Mouse (Mus musculus) kidney, embryonic 16.5 days (tissue): ENCODE results near the gene Poc1a. TPM values are rescaled to one million over a fixed set of nuclear protein-coding genes. Genes with fewer than 3 reads are reported as not detected.

Source experiments
- ATAC-seq: fragments of 200-750 bp; cut with Nextera tagmentation; 2 replicates; pipeline ENCODE4 v1.8.0; 2017; ENCODE audit warnings: moderate TSS enrichment; ENCODE audit not compliant: low FRiP score, low TSS enrichment
- H3K27ac ChIP-seq: fragments of 300-500 bp; sonication (generic); 2 replicates; pipeline ENCODE4 v1.5.1; 2014; ENCODE audit warnings: low read length
- H3K27me3 ChIP-seq: fragments of 300-500 bp; sonication (generic); 2 replicates; pipeline ENCODE4 v1.6.1; 2014; ENCODE audit warnings: low read length, control low read depth, mixed read lengths; ENCODE audit not compliant: insufficient read depth
- H3K36me3 ChIP-seq: fragments of 300-500 bp; sonication (generic); 2 replicates; pipeline ENCODE4 v1.6.1; 2014; ENCODE audit warnings: low read length, control low read depth, mixed read lengths; ENCODE audit not compliant: insufficient read depth
- H3K4me1 ChIP-seq: fragments of 300-500 bp; sonication (generic); 2 replicates; pipeline ENCODE4 v1.6.1; 2014; ENCODE audit warnings: low read length, control low read depth, mixed read lengths; ENCODE audit not compliant: insufficient read depth
- H3K4me2 ChIP-seq: fragments of 300-500 bp; sonication (generic); replicated peaks from 2 replicates; pipeline ENCODE4 v1.6.1; 2014; ENCODE audit warnings: low read depth, low read length
- H3K4me3 ChIP-seq: fragments of 300-500 bp; sonication (generic); 2 replicates; pipeline ENCODE4 v1.5.1; 2014; ENCODE audit warnings: mild to moderate bottlenecking, low read length
- H3K9ac ChIP-seq: fragments of 300-500 bp; sonication (generic); replicated peaks from 2 replicates; pipeline ENCODE4 v1.6.1; 2014; ENCODE audit warnings: low read length
- H3K9me3 ChIP-seq: fragments of 300-500 bp; sonication (generic); 2 replicates; pipeline ENCODE4 v1.6.1; 2016; ENCODE audit warnings: low read length, control low read depth
- WGBS: fragments of 180-500 bp; shearing (Covaris S2); extraction: QIAGEN DNeasy Blood & Tissue Kit; methylation state at CpG from one replicate; pipeline ENCODE4 v1.1.7; 2014; 5-methylcytosine and 5-hydroxymethylcytosine counted together
- polyA plus RNA-seq: library from polyadenylated mRNA; unstranded; fragments of >200 nt; fragmentation: Nextera tagmentation; extraction: Ambion mirVana; gene quantifications from 2 replicates; pipeline ENCODE4 v1.2.1, GENCODE M21; 2015

Poc1a gene
- 28.4 and 29.2 TPM in 2 replicates for polyA plus RNA-seq

DNA sequence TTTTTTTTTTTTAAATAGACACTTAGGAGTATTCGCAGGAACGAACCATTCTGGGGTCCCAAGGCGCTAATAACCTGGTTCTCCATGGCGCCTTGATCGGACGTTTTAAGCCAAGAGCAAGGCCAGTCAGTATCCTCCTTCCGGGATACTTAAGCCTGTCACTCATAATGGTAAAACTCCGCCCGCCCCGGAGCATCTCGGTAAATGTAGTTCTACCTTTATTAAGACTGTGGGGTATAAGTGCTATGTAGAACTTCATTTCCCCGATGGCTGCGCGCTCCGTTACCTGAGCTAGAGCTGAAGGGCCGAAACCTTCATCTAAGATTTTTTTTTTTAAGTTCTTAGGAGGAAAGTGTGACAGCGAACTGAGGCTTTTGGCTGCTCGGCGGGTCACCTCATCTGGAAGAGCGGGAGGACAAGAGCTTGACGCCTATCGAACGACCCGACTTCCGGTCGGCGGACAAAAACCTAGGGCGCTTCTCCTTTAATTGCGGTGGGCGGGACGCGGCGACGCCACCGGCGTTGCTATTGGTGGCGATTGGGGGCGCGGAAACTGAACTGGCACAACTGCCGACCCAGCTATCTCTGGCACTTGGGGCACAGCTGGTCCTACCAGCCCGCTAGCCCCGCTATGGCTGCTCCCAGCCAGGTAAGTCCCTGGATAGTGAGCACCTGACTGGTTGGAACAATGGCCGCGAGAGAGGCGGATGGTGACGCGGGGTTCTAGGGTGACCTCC lies at the start of gene Poc1a:
Gene Poc1a (plus strand): TSS at position 254 of the 737 bp plus-strand sequence.
- Histone ChIP-seq H3K36me3 (peaks cover 7% of the 10 kb centered on the region; the same call in 1 of the 2 replicates), H3K4me2 (peak within 1 kb of the TSS; percentile 68), H3K27ac (peak within 1 kb of the TSS; percentile 85), H3K27me3 (no peaks in the 10 kb centered on the region), H3K9me3 (no peaks in the 10 kb centered on the region), H3K4me3 (peak within 1 kb of the TSS; percentile 76), H3K9ac (peak within 1 kb of the TSS; percentile 58), H3K4me1 (peaks cover 14% of the 10 kb centered on the region)
- WGBS = under 1% methylated on average over 47 of the region's 47 CpGs
- peak; percentile 97 for ATAC-seq

DNA sequence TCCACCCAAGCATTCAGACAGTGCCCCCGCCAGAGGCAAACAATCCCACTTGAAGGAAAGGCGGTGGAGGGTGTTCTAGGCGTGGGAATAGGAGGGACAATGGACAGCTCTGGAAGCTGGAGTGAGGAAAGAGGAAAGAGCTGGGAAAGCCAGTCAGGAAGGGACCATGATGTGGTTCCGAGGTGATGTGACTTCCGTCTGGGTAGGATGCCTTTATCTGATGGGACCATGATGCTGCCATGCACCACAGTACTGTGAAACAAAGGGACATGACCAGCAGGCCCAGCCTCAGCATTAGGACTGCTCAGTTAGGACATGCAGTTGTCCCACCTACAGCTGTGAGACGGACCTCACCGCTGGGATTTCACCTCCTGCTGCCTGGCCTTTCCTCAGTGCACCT lies 49.6 kb upstream of the Poc1a start:
- 78% methylated on average over 7 of the region's 7 CpGs for WGBS
- no peak for ATAC-seq
- no peak overlapping the region for H3K27ac ChIP-seq

DNA sequence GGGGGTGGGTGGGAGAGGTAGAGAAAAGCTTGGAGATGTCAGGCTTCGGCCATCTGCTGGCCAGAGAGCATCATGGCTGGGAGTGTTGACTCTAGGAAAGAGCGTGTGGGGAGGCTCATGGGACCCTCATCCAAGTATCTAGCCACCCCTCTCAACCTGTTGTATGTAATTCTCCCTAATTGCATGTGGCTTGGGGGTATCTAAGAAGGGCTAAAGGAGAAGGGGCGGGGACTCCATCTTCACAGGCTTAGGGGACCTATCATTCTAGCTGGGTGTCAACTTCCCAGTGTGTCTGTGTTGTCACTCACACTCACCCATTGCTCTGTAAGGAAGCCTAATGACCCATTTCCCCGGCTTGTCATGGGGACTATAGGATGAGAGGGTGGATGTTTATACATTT lies 49.0 kb upstream of the Poc1a start:
- no peak for ATAC-seq
- Histone ChIP-seq H3K27me3 (no peaks in the 10 kb centered on the region), H3K4me3 (no peak overlapping the region), H3K9ac (no peak overlapping the region), H3K36me3 (peaks cover 35% of the 10 kb centered on the region), H3K9me3 (no peaks in the 10 kb centered on the region), H3K4me1 (0 out of 2 replicates have a peak, but pooled peaks cover 7% of the 10 kb centered on the region), H3K4me2 (no peak overlapping the region), H3K27ac (no peak overlapping the region)
- 74% methylated on average over 4 of the region's 4 CpGs for WGBS

More for the DNA sequence above, 49.6 kb upstream of the Poc1a start:
- H3K36me3 ChIP-seq = peaks cover 29% of the 10 kb centered on the region
- H3K4me2 ChIP-seq = no peak overlapping the region
- H3K4me1 ChIP-seq = peaks cover 11% of the 10 kb centered on the region; the same call in 1 of the 2 replicates
- no peaks in the 10 kb centered on the region for H3K9me3 ChIP-seq
- H3K9ac ChIP-seq = no peak overlapping the region
- H3K27me3 ChIP-seq = no peaks in the 10 kb centered on the region
- no peak overlapping the region for H3K4me3 ChIP-seq

DNA sequence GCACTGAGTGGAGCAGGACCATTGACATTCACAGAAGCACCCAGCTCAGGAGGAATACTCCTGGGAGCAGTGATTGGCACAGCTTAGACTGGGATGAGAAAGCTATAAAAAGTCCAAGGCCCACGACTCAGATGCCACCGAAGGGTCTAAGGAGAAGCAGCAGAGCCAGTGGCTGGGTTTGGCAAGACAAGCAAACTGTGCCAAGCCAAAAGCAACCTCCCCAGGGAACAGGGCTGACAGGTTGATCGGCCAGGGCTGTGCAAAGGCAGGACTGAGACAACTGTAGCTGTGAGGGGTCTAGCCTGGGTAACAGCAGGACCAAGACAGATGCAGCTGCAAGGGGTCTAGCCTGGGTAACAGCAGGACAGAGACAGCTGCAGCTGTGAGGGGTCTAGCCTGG lies 47.9 kb upstream of the Poc1a start:
- H3K27me3 ChIP-seq = no peaks in the 10 kb centered on the region
- ATAC-seq = no peak
- no peak overlapping the region for H3K4me2 ChIP-seq
- no peak overlapping the region for H3K9ac ChIP-seq
- H3K9me3 ChIP-seq = no peaks in the 10 kb centered on the region
- peaks cover 43% of the 10 kb centered on the region for H3K36me3 ChIP-seq
- H3K4me3 ChIP-seq = no peak overlapping the region
- H3K4me1 ChIP-seq = 0 out of 2 replicates have a peak, but pooled peaks cover 7% of the 10 kb centered on the region
- 93% methylated on average over 3 of the region's 3 CpGs for WGBS
- H3K27ac ChIP-seq = no peak overlapping the region

DNA sequence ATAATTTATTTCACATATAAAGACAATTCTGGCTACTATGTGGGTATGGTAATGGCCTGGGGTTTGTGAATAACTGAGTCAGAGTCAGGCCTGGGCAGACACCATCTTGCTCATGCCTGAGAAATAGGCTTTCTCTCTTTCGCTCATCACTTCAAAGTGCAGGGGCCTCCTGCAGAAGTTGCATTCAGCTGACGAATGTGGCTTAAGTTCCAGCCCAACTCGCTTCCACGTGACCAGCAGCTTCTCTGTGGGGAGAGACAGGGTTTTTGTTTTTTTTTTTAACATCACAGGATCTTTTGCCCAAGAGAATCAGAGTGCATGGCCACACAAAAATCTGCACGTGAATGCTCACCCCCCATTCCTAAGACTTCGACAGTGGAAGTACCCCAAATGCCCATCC lies 46.9 kb upstream of the Poc1a start:
- H3K4me3 ChIP-seq = no peak overlapping the region
- H3K27ac ChIP-seq = no peak overlapping the region
- 0 out of 2 replicates have a peak, but pooled peaks cover 7% of the 10 kb centered on the region for H3K4me1 ChIP-seq
- H3K27me3 ChIP-seq = no peaks in the 10 kb centered on the region
- H3K36me3 ChIP-seq = peaks cover 53% of the 10 kb centered on the region
- no peak overlapping the region for H3K4me2 ChIP-seq
- 70% methylated on average over 6 of the region's 6 CpGs for WGBS
- no peaks in the 10 kb centered on the region for H3K9me3 ChIP-seq
- ATAC-seq = no peak
- H3K9ac ChIP-seq = no peak overlapping the region

DNA sequence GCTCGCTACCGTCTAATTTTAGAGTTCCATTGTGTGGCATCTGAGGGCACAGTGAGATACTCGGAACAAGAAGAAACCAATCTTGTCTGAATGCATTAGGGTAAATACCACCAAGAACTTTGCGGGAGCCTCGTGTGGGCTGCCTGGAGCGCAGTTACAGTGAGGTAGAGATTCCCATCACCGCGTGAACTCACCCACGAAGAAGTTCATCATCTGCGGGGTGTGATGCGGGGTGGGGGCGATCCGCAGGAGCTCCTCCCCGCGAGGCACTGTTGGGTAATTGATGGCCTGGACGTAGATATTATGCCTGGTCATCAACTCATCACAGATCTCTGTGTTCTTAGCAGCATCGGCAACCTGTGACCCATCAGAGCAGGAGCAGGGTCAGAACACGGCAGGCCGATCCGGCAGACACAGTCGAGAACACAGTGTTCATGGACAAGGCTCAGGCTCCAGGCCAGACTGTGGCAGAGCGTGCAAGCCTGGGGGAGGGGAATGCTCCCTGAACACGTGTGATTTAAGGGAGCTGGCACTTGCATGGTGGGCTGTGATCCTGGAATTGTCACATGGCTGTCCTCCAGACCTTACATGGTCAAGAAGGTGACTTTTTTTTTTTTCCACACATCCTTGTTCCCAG lies 45.5 kb upstream of the Poc1a start:
- Histone ChIP-seq H3K36me3 (peaks cover 60% of the 10 kb centered on the region), H3K4me3 (no peak overlapping the region), H3K27ac (no peak overlapping the region), H3K9me3 (no peaks in the 10 kb centered on the region), H3K9ac (0 out of 2 replicates have a peak overlapping the region, but pooled peaks have one; percentile 11), H3K27me3 (no peaks in the 10 kb centered on the region), H3K4me2 (no peak overlapping the region), H3K4me1 (0 out of 2 replicates have a peak, but pooled peaks cover 7% of the 10 kb centered on the region)
- ATAC-seq = no peak
- 64% methylated on average over 23 of the region's 23 CpGs for WGBS

DNA sequence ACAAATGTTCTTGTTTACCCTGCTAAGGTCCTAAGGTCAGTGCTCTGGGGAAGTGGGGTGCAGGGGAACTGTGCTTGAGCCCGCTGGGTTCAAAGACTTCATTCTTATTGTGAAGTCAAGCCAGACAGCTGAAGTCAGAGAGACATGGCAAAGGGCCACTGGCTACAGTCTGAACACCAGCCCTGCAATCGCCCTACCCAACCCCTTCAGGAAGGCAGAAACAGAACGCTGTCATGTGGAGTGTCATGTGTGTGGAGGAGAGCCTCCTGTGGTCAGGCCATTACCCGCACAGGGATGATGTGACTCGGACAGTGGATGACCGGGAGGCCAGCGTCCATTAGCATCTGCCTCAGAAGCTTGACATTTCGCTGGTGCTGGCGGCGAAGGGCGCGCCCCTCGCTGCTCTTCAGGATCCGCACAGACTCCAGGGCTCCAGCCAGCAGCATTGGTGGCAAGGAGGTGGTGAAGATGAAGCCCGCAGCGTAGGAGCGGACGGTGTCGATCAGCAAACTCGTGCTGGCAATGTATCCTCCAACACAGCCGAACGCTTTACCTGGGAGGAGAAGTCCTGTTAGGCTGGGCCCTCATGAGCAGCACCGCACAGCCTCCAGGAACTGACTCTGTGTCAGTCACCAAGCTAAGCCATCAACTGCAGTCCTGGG lies 44.6 kb upstream of the Poc1a start:
- Histone ChIP-seq H3K27ac (no peak overlapping the region), H3K9ac (no peak overlapping the region), H3K4me3 (no peak overlapping the region), H3K36me3 (peaks cover 68% of the 10 kb centered on the region), H3K4me1 (0 out of 2 replicates have a peak, but pooled peaks cover 7% of the 10 kb centered on the region), H3K4me2 (no peak overlapping the region), H3K27me3 (no peaks in the 10 kb centered on the region), H3K9me3 (no peaks in the 10 kb centered on the region)
- no peak for ATAC-seq
- 87% methylated on average over 23 of the region's 23 CpGs for WGBS

DNA sequence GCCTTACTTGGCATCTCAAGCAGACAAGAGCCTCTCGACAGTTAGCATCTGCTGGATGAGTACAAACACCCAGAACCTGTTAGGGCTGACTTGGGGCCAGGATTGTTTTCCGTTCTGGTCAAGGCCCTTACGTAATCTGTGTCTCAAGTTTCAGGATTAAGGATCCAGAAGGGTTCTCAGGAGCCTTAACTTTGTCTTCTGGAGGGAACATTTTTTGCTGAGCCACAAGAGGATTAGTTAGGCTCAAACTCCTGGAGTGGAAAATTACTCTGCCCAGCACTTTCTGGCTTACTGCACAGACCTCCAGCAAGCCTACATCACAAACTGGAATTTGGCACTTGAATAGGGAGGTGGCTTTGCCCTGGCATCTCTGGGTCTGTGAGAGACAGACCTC lies 44.0 kb upstream of the Poc1a start:
- Histone ChIP-seq H3K4me1 (0 out of 2 replicates have a peak, but pooled peaks cover 7% of the 10 kb centered on the region), H3K9ac (no peak overlapping the region), H3K27ac (peak overlapping the region; percentile 6; the same call in 1 of the 2 replicates), H3K4me3 (no peak overlapping the region), H3K4me2 (no peak overlapping the region), H3K27me3 (no peaks in the 10 kb centered on the region), H3K9me3 (no peaks in the 10 kb centered on the region), H3K36me3 (peaks cover 72% of the 10 kb centered on the region)
- 60% methylated on average over 3 of the region's 3 CpGs for WGBS
- no peak for ATAC-seq

DNA sequence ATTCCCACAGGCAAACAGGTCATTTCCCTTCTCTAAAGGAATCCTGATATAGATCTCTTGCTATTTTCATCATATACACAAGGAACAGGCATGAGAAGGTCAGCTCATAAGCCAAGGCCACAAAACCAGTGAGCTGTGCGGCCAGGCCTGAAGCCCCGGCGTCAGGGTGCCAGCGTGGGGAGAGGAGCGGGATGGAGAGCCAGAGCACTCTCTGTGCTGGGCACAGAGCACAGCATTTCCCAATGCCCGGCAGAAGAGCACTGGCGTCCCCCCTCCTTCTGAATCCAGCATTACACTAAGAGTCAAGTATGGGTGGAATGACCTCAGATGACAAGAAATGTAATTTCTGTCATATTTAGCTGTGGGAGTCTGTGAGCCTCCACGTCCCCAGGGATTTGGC lies 43.5 kb upstream of the Poc1a start:
- H3K4me1 ChIP-seq = 0 out of 2 replicates have a peak, but pooled peaks cover 7% of the 10 kb centered on the region
- H3K9ac ChIP-seq = no peak overlapping the region
- no peak for ATAC-seq
- WGBS = 67% methylated on average over 8 of the region's 8 CpGs
- H3K4me2 ChIP-seq = no peak overlapping the region
- H3K36me3 ChIP-seq = peaks cover 78% of the 10 kb centered on the region
- no peaks in the 10 kb centered on the region for H3K27me3 ChIP-seq
- no peak overlapping the region for H3K27ac ChIP-seq
- no peaks in the 10 kb centered on the region for H3K9me3 ChIP-seq
- H3K4me3 ChIP-seq = no peak overlapping the region
